Mouse (Mus musculus): Measurements from ENCODE around the gene Ankrd6. TPM values are rescaled to one million over a fixed set of nuclear protein-coding genes. Genes with fewer than 3 reads are reported as not detected.

Ankrd6 gene
- polyA plus RNA-seq, 1 experiment = not detected

- TF ChIP-seq POLR2A (IDR thresholded peaks at IDR 0.05; ENCODE audit: insufficient read depth, low read depth, low read length) = peak; percentile 60
- no peak for TF ChIP-seq CTCF (IDR thresholded peaks at IDR 0.05; ENCODE audit: insufficient read depth, low read depth, low read length)
- Histone ChIP-seq H3K4me3 (ENCODE audit: insufficient read depth, low read depth, low read length) (peak within 1 kb of the TSS; percentile 63), H3K27ac (ENCODE audit: insufficient read depth, low read depth, low read length) (peak within 1 kb of the TSS; percentile 82), H3K4me1 (ENCODE audit: control insufficient read depth, insufficient read depth, low read length) (0 out of 2 replicates have a peak, but pooled peaks cover 2% of the 10 kb centered on the region)
- WGBS = under 1% methylated on average over 53 of the region's 53 CpGs
Observed at GRCm38 (mm10) chr4:32799966-32800576, 150.6 kb downstream of the Ankrd6 start, which contains the start of gene Lyrm2. Lyrm2 (plus strand) TSS chr4:32800253.

- WGBS = 97% methylated on average over 4 of the region's 4 CpGs
- H3K27ac ChIP-seq (ENCODE audit: insufficient read depth, low read depth, low read length) = no peak overlapping the region
- 0 out of 2 replicates have a peak, but pooled peaks cover 2% of the 10 kb centered on the region for H3K4me1 ChIP-seq (ENCODE audit: control insufficient read depth, insufficient read depth, low read length)
- TF ChIP-seq POLR2A (IDR thresholded peaks at IDR 0.05; ENCODE audit: insufficient read depth, low read depth, low read length) (no peak), CTCF (IDR thresholded peaks at IDR 0.05; ENCODE audit: insufficient read depth, low read depth, low read length) (no peak)
- H3K4me3 ChIP-seq (ENCODE audit: insufficient read depth, low read depth, low read length) = no peak overlapping the region
Observed at GRCm38 (mm10) chr4:32798976-32799375, 151.7 kb downstream of the Ankrd6 start.

- 93% methylated on average over 4 of the region's 4 CpGs for WGBS
- no peak overlapping the region for H3K4me3 ChIP-seq (ENCODE audit: insufficient read depth, low read depth, low read length)
- H3K4me1 ChIP-seq (ENCODE audit: control insufficient read depth, insufficient read depth, low read length) = no peaks in the 10 kb centered on the region
- no peak for TF ChIP-seq POLR2A (IDR thresholded peaks at IDR 0.05; ENCODE audit: insufficient read depth, low read depth, low read length)
- no peak for TF ChIP-seq CTCF (IDR thresholded peaks at IDR 0.05; ENCODE audit: insufficient read depth, low read depth, low read length)
- no peak overlapping the region for H3K27ac ChIP-seq (ENCODE audit: insufficient read depth, low read depth, low read length)
Observed at GRCm38 (mm10) chr4:32789020-32789419, 161.6 kb downstream of the Ankrd6 start.

- H3K4me1 ChIP-seq (ENCODE audit: control insufficient read depth, insufficient read depth, low read length) = no peaks in the 10 kb centered on the region
- 87% methylated on average over 1 of the region's 1 CpGs for WGBS
- TF ChIP-seq POLR2A (IDR thresholded peaks at IDR 0.05; ENCODE audit: insufficient read depth, low read depth, low read length) (no peak), CTCF (IDR thresholded peaks at IDR 0.05; ENCODE audit: insufficient read depth, low read depth, low read length) (no peak)
Observed at GRCm38 (mm10) chr4:32787110-32787509, 163.5 kb downstream of the Ankrd6 start.

GRCm38 (mm10) chr4:32779996-32780395, 170.6 kb downstream of the Ankrd6 start:
- 93% methylated on average over 4 of the region's 4 CpGs for WGBS
- no peak for TF ChIP-seq POLR2A (IDR thresholded peaks at IDR 0.05; ENCODE audit: insufficient read depth, low read depth, low read length)
- no peak for TF ChIP-seq CTCF (IDR thresholded peaks at IDR 0.05; ENCODE audit: insufficient read depth, low read depth, low read length)

More at GRCm38 (mm10) chr4:32787110-32787509, 163.5 kb downstream of the Ankrd6 start:
- no peak overlapping the region for H3K27ac ChIP-seq (ENCODE audit: insufficient read depth, low read depth, low read length)
- no peak overlapping the region for H3K4me3 ChIP-seq (ENCODE audit: insufficient read depth, low read depth, low read length)

GRCm38 (mm10) chr4:32770284-32770810, 180.3 kb downstream of the Ankrd6 start:
- H3K27ac ChIP-seq (ENCODE audit: insufficient read depth, low read depth, low read length) = no peak overlapping the region
- TF ChIP-seq POLR2A (IDR thresholded peaks at IDR 0.05; ENCODE audit: insufficient read depth, low read depth, low read length) (no peak), CTCF (IDR thresholded peaks at IDR 0.05; ENCODE audit: insufficient read depth, low read depth, low read length) (no peak)
- H3K4me3 ChIP-seq (ENCODE audit: insufficient read depth, low read depth, low read length) = no peak overlapping the region
- H3K4me1 ChIP-seq (ENCODE audit: control insufficient read depth, insufficient read depth, low read length) = no peaks in the 10 kb centered on the region
- WGBS = 95% methylated on average over 7 of the region's 7 CpGs

More at GRCm38 (mm10) chr4:32779996-32780395, 170.6 kb downstream of the Ankrd6 start:
- no peaks in the 10 kb centered on the region for H3K4me1 ChIP-seq (ENCODE audit: control insufficient read depth, insufficient read depth, low read length)
- no peak overlapping the region for H3K27ac ChIP-seq (ENCODE audit: insufficient read depth, low read depth, low read length)
- no peak overlapping the region for H3K4me3 ChIP-seq (ENCODE audit: insufficient read depth, low read depth, low read length)

- Histone ChIP-seq H3K4me1 (ENCODE audit: control insufficient read depth, insufficient read depth, low read length) (no peaks in the 10 kb centered on the region), H3K27ac (ENCODE audit: insufficient read depth, low read depth, low read length) (no peak overlapping the region), H3K4me3 (ENCODE audit: insufficient read depth, low read depth, low read length) (no peak overlapping the region)
- TF ChIP-seq POLR2A (IDR thresholded peaks at IDR 0.05; ENCODE audit: insufficient read depth, low read depth, low read length) (no peak), CTCF (IDR thresholded peaks at IDR 0.05; ENCODE audit: insufficient read depth, low read depth, low read length) (no peak)
- WGBS = 82% methylated on average over 10 of the region's 10 CpGs
Observed at GRCm38 (mm10) chr4:32768046-32768445, 182.6 kb downstream of the Ankrd6 start.

- H3K4me3 ChIP-seq (ENCODE audit: insufficient read depth, low read depth, low read length) = no peak overlapping the region
- 58% methylated on average over 7 of the region's 7 CpGs for WGBS
- no peaks in the 10 kb centered on the region for H3K4me1 ChIP-seq (ENCODE audit: control insufficient read depth, insufficient read depth, low read length)
- TF ChIP-seq CTCF (IDR thresholded peaks at IDR 0.05; ENCODE audit: insufficient read depth, low read depth, low read length) = no peak
- no peak for TF ChIP-seq POLR2A (IDR thresholded peaks at IDR 0.05; ENCODE audit: insufficient read depth, low read depth, low read length)
- no peak overlapping the region for H3K27ac ChIP-seq (ENCODE audit: insufficient read depth, low read depth, low read length)
Observed at GRCm38 (mm10) chr4:32767471-32767870, 183.2 kb downstream of the Ankrd6 start.

GRCm38 (mm10) chr4:32757430-32757829, 193.2 kb downstream of the Ankrd6 start:
- no peaks in the 10 kb centered on the region for H3K4me1 ChIP-seq (ENCODE audit: control insufficient read depth, insufficient read depth, low read length)
- no peak for TF ChIP-seq CTCF (IDR thresholded peaks at IDR 0.05; ENCODE audit: insufficient read depth, low read depth, low read length)
- no peak for TF ChIP-seq POLR2A (IDR thresholded peaks at IDR 0.05; ENCODE audit: insufficient read depth, low read depth, low read length)
- 84% methylated on average over 2 of the region's 2 CpGs for WGBS
- H3K4me3 ChIP-seq (ENCODE audit: insufficient read depth, low read depth, low read length) = no peak overlapping the region
- no peak overlapping the region for H3K27ac ChIP-seq (ENCODE audit: insufficient read depth, low read depth, low read length)

Other genes starting within 250 kb of the Ankrd6 start
- not detected in 2 replicates for gene Lyrm2, start 150.6 kb downstream of the Ankrd6 start, polyA plus RNA-seq (2012; ENCODE audit: insufficient read depth, insufficient read length, low replicate concordance, missing spikeins)
- 152 TPM in 1 of 2 replicates, not detected in the other for gene Rragd, start 32.2 kb upstream of the Ankrd6 start, polyA plus RNA-seq (2012; ENCODE audit: insufficient read depth, insufficient read length, low replicate concordance, missing spikeins)
- gene Ube2j1, start 80.6 kb upstream of the Ankrd6 start, polyA plus RNA-seq (2012; ENCODE audit: insufficient read depth, insufficient read length, low replicate concordance, missing spikeins) = not detected in 2 replicates
- gene Gabrr2, start 112.2 kb upstream of the Ankrd6 start, polyA plus RNA-seq (2012; ENCODE audit: insufficient read depth, insufficient read length, low replicate concordance, missing spikeins) = not detected in 2 replicates
- not detected in 2 replicates for gene Gabrr1, start 181.7 kb upstream of the Ankrd6 start, polyA plus RNA-seq (2012; ENCODE audit: insufficient read depth, insufficient read length, low replicate concordance, missing spikeins)
- gene Pm20d2, start 238.9 kb upstream of the Ankrd6 start, polyA plus RNA-seq (2012; ENCODE audit: insufficient read depth, insufficient read length, low replicate concordance, missing spikeins) = not detected in 2 replicates